Mouse (Mus musculus): ENCODE data around the gene Bhmt.

Bhmt gene

GRCm38 (mm10) chr13:93637282-93638245 is at the start of gene Bhmt:
TSS of gene Bhmt (minus strand) at chr13:93637961.
- no peak for DNase-seq (ENCODE audit: low spot score in 2 of 2)

DNA sequence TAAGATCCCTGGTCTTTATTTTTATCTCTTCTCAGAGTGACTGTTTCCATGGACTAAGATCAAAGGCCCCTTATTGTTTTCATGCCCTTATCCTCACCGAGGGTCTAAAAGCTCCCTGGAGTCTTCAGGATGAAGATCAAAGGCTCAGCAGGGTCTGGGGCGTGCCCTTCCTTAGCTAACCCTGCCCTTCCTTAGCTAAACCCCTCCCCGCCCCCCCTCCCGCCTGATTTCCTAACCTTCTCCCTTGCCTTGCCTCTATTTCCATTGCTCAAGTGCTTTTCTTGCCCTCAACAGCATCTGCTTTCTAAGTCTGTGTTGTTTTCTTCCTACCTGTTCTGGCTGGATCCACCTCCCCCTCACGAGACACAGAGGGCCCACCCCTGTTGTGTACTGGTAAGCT is 49.6 kb upstream of the Bhmt start:
- no peak for DNase-seq (ENCODE audit: low spot score in 2 of 2)

DNA sequence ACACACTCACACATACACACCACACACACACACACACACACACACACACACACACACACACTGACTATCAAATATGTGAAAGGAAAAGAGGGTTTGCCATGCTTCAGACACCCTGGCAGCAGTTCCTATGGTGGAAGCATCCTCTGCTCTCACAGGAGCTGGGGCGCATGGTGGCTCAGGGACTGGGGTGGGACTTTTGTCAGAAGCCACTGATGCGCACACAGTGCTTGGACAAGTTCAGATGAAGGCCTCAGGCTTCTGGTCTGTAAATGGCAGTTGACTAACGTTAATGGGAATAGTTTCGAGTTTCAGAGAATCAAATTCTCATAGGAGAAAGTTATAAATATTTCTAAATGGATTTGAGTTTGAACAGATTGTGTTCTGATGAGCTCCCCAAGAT is 47.5 kb upstream of the Bhmt start:
- DNase-seq (ENCODE audit: low spot score in 2 of 2), result no peak

GRCm38 (mm10) chr13:93683336-93683735 is 45.6 kb upstream of the Bhmt start:
- DNase-seq (ENCODE audit: low spot score in 2 of 2), result no peak

GRCm38 (mm10) chr13:93676864-93677263 is 39.1 kb upstream of the Bhmt start:
- no peak for DNase-seq (ENCODE audit: low spot score in 2 of 2)

DNA sequence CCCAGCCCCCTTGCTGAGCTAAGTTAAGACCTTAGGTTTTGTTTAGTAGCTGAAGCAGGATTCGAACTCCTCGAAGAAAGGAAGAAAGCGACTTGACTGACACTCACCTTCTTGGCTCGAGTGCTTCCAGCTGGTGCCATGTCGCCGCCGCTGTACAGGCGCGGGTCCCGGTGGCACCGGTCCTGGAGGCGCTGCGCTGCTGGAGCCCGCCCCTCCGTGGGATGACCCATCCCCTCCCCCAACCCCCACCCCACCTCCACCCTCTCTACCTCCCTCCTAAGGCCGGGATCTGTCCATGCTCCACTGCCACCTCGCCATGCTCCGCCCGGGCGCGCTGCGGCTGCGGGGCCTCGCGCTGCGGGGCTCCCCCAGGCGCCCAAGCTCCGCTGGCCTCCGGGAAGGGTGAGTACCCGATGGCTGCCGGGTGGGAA is 36.4 kb upstream of the Bhmt start, which contains the start of the genes Bhmt2 and Dmgdh:
Gene Bhmt2 (minus strand): TSS at position 172 of the 431 bp plus-strand sequence.
Gene Dmgdh (plus strand): TSS at position 303 of the 431 bp plus-strand sequence.
- no peak for DNase-seq (ENCODE audit: low spot score in 2 of 2)

DNA sequence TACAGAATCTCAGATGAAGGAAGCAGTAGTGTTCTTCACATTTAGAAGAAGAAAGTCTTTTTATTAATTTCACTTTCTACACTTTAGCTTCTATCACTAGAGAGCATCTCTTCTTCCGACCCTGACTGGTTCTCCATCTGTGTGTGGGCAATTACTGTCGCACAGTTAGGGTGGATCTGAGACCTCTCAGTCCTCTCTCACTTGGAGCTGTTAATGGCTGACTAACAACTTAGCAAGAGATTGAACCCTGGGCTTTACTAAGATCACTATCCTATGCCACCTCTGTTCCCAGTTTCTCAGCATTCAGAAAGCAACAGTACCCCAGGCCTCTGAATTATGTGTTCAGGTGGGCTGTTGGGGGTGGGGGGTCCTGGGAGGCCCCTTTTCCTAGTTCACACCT is 35.5 kb upstream of the Bhmt start:
- no peak for DNase-seq (ENCODE audit: low spot score in 2 of 2)

DNA sequence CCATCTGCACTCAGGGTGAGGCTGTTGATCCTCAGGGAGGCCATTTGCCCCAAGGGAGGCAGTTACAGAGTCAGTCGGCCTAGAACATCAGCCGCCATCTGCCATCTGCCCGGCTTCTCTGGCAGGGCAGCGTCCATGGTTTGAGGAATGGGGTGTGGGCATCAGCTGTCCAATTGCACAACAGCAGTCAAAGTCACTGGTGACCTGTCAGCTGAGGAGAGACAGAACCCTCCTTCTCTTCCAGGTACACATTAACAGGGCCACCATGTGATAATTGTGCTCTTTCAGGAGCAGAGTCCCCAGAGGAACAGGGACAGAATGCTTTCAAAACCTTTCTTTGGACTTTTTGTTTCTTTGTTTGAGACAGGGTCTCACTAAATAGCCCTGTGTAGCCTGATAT is 34.6 kb upstream of the Bhmt start:
- DNase-seq (ENCODE audit: low spot score in 2 of 2), result no peak

- no peak for DNase-seq (ENCODE audit: low spot score in 2 of 2)
Measured at GRCm38 (mm10) chr13:93667586-93667985, 29.8 kb upstream of the Bhmt start.

DNA sequence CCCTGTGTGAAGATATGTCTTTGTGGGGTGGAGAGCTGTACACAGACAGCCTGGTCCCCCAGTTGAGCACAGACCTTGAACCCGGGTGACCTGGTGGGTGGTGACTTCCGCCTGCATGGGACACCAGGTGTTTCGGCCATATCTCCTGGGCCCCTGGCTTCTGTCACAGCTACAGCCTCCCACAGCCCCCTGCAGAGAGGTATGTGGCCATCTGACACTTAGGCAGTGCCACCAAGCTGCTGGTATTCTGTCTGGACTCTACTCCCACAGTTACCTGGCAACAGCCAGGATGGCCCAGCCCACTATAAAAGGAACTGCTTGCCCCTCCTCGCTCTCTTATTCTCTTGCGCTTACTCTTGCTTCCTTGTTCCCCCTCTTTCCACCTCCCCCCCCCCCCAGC is 20.2 kb upstream of the Bhmt start:
- no peak for DNase-seq (ENCODE audit: low spot score in 2 of 2)

DNA sequence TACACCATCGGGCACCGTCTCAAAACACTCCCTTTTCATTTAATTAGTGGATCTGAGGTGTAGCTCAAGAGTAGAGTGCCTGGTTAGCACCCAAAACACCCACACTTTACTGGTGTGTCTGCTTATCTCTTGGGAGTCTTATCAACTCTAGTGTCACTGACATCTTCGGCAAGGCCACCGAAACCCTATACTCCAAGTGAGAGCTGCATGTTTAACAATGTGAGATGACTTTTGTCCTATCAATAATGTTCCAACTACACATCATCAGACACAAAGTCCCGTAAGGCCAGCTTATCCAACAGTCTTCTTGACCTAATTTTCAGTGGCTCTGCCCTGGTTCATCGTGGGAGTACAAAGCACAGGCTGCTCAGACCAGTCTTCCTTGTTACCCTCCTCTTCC is 15.6 kb upstream of the Bhmt start:
- no peak for DNase-seq (ENCODE audit: low spot score in 2 of 2)

- DNase-seq (ENCODE audit: low spot score in 2 of 2), result no peak
Measured at GRCm38 (mm10) chr13:93648387-93649130, 10.8 kb upstream of the Bhmt start.

DNA sequence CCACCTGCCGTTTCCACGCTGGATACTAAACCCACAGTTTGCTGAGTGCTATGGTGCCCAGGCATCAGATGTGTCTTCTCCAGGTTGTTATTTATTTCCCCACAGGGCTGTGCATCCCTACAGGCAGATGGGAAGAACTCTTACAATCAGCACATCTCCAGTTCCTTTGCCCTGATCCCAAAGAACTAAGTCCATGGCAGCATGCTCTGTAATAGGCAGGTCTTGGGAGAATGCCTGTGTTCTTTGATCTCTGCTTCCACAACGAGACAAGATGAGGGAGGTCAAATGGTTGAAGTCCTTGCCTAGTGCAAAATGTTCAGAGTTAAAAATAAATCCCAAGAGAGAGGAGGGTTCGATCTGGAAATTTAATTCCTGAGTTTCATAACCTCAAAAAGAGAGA is 1.9 kb upstream of the Bhmt start:
- no peak for DNase-seq (ENCODE audit: low spot score in 2 of 2)

DNA sequence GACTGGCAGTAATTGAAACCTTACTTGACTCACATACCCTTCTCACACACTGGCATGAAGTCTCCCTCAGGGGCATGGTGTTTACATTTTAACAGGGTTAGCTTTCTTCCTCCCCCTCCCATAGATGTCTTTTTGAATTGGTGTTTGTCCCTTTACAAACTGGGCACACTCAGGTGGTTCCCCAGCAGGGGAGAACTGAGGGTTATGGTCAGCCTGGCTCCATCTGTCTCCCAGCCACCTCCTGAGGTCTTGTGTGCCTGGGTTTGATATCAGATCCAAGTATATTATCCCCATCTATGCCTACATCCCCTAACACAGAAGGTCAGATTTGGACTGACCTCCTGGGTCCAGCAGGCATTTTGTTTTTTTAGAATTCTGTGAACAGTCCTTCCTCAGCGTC is 1.2 kb downstream of the Bhmt start:
- DNase-seq (ENCODE audit: low spot score in 2 of 2), result no peak

DNA sequence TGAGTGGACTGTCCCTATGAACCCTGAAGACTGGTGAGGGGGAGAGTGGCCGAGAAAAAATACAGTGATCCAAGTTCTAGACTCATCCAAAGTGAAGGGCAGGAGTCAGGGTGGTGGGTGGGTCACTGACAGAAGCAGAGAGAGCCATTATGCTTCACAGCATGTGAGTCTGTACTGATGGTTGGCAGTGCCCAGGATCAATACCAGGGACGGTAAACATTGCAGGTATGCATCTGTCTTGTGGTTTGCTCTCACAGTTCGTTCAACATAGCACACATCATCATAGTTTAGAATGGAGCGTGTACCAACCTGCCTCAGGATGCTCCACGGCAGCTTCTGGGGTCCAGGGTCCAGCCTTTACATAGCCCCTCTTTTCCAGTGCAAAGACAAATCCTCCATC is 4.8 kb downstream of the Bhmt start:
- no peak for DNase-seq (ENCODE audit: low spot score in 2 of 2)

- no peak for DNase-seq (ENCODE audit: low spot score in 2 of 2)
Measured at GRCm38 (mm10) chr13:93630941-93631705, 6.6 kb downstream of the Bhmt start.

- no peak for DNase-seq (ENCODE audit: low spot score in 2 of 2)
Measured at GRCm38 (mm10) chr13:93628861-93629260, 8.9 kb downstream of the Bhmt start.

GRCm38 (mm10) chr13:93614361-93614948 is 23.3 kb downstream of the Bhmt start:
- DNase-seq (ENCODE audit: low spot score in 2 of 2), result no peak

- DNase-seq (ENCODE audit: low spot score in 2 of 2), result no peak
Measured at GRCm38 (mm10) chr13:93613771-93614170, 24.0 kb downstream of the Bhmt start.

DNA sequence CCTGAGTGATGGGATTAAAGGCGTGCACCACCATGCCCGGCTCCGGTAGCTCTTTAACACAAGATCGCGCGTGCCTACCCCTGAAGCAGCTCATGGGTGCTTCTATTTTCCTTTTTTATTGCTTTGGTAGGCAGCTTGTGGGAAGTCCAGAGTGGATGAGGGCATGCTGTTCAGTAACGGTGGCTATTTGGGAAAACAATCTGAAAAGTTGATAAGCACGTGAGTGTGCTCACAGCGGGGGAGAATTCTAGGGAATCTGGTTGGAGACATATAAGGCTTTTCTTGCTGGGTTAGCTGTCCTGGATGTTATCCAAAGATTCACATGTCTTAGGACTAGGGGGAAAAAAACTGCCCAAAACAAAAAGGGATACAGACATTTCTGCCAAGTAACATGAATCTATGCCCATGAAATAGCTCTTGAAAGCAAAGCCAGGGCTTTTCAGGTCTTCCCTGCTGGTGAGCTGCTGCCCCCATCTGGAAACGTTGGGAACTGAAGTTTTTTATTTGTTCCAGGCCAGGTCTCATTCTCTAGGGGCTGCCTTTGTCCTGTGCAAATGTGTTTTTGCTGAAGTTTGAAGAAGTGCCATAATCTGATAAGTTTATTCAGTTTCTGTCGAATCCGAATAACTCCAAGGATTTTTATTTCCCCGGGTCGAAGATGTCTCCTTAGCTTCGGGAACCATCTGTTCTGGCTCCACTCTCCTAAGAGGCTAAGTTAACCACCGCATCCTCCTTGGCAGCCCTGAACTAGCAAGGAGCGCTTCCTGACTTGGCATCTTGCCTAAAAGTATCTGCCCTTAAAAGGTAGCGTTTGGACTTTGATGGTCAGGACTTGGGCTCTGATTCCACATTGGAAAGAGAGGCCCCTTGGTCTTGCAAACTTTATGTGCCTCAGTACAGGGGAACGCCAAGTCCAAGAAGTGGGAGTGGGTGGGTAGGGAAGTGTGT is 24.8 kb downstream of the Bhmt start:
- peak; percentile 61 to 84 for DNase-seq (ENCODE audit: low spot score in 2 of 2)

All from frontal cortex, postnatal 14 days (tissue).